Mouse (Mus musculus): Measurements from ENCODE around the gene Mfn2.

Mfn2 gene

GRCm38 (mm10) chr4:147904313-147905089 lies at the start of gene Mfn2:
Gene Mfn2 (minus strand): TSS chr4:147904704.
- peak; percentile 93 for DNase-seq

DNA sequence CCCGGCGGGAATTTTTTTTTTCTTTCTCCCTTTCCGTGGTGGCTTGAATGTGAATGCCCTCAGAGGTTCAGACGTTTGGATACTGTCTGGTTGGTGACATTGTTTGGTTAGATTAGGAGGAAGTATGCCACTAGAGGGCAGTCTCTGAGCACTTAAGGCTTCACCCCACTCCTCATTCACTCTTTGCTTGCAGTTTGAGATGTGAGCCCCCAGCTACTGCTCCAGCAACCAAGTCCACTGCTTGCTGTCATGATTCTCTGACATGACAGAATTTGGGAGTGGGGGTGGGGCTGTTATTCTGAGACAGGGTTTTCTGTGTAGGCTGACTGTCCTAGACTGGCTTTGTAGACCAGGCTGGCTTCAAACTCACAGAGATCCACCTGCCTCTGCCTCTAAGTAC lies 49.1 kb upstream of the Mfn2 start:
- peak; percentile 39 to 49 for DNase-seq

- DNase-seq, result no peak
Observed at GRCm38 (mm10) chr4:147947511-147947910, 43.0 kb upstream of the Mfn2 start.

GRCm38 (mm10) chr4:147943005-147943404 lies 38.5 kb upstream of the Mfn2 start:
- no peak for DNase-seq

- no peak for DNase-seq
Observed at GRCm38 (mm10) chr4:147941045-147942020, 36.8 kb upstream of the Mfn2 start.

DNA sequence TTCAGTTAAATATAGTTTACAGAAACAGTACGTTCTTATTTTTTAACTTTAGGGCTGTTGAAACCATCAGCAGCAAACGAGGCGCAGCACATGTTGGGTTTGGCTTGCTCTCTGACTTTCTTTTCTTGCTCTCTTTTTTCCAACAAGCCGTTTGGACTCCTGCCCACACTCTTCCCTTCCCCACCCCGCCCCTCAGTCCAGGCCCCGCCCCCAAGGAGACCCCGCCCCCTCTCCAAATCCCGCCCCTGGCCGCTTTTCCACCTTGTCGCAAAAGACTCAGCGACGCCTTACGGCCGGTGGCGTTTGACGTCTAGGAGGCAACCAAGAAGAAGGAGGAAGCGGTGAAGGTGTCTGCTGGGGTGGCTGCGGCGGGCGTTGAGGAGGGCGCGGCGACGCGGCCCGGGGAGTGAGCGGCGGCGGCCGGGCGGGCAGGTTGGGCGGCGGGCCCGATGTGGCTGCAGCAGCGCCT lies 36.1 kb upstream of the Mfn2 start, which contains the start of gene 2510039O18Rik:
Gene 2510039O18Rik (plus strand): TSS at position 320 of the 469 bp plus-strand sequence.
- peak; percentile 81 to 82 for DNase-seq

DNA sequence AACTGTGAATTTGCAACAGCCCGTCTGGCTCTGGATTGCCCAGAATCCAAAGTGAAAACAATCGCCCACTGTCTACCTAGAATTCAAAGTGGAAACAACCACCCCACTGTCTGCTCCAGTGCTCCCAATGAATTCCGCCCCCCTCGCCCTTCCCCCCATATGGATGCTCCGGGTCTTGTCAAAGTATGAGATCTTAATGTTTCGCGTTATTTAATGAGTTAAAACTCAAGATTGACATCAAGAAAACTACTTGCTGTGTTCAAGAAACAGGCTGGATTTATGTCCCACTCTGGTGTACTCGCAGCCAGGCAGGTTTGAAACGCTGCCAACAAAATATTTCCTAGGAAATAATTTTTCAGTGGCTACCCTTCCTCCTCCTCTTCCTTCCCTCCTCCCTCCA lies 35.6 kb upstream of the Mfn2 start:
- DNase-seq, result no peak

GRCm38 (mm10) chr4:147938148-147939096 lies 33.9 kb upstream of the Mfn2 start:
- DNase-seq, result no peak

DNA sequence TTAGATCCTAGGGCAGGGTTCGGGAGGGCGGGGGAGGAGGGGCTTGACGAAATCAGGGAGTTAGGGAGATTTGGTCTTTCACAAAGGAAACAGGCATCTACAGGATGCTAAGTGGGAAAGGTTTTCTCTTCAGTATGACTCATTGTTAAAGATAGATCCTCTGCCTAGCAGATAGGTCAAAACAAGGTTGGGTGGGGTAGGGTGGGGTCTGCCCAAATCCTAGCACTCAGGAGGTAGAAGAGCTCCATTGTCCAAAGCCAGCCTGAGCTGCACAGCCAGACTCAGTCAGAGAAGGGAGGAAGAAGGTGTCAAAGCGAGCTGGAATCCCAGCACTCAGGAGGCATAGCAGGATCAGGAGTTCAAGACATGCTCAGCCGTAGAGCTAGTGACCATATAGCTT lies 33.0 kb upstream of the Mfn2 start:
- no peak for DNase-seq

GRCm38 (mm10) chr4:147937021-147937420 lies 32.5 kb upstream of the Mfn2 start:
- DNase-seq, result no peak

GRCm38 (mm10) chr4:147936331-147936954 lies 31.9 kb upstream of the Mfn2 start, which contains the start of gene Plod1:
Gene Plod1 (minus strand): TSS chr4:147936767.
- DNase-seq, result peak; percentile 75

DNA sequence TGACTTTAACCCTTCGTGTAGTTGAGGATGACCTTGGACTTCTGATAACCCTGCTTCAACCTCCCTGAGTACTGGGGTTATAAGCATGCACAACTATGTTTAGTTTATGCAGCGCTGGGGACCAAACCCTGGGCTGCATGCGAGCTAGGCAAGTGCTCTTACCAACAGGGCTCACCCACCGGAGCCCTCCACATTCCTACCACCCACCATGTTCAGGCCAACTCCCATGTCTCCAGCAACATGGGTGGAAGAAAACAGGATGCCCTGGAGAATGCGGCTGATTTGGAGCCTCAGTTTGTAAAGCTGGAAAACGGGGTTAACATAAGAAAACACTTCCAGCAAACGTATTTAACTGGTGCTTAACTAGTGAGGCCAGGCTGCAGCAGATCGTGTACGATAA lies 31.4 kb upstream of the Mfn2 start:
- no peak for DNase-seq

DNA sequence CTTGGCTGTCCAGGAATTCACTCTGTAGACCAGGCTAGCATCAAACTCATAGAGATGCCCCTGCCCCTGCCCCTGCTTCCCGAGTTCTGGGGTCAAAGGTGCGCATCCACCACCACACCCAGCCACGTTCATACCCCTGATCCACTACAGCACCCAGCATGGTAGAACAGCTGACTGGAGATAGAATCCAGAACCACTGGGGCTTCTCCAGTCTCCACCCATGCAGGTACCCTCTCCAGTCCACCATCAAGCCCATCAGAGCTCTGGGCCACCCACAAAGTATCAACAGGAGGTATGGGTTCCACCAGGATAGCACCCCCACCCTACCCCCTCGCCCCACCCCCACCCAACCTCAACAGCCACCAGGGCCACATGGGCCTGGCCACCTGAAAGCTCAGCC lies 30.1 kb upstream of the Mfn2 start:
- no peak for DNase-seq

GRCm38 (mm10) chr4:147934134-147934533 lies 29.6 kb upstream of the Mfn2 start:
- no peak for DNase-seq

DNA sequence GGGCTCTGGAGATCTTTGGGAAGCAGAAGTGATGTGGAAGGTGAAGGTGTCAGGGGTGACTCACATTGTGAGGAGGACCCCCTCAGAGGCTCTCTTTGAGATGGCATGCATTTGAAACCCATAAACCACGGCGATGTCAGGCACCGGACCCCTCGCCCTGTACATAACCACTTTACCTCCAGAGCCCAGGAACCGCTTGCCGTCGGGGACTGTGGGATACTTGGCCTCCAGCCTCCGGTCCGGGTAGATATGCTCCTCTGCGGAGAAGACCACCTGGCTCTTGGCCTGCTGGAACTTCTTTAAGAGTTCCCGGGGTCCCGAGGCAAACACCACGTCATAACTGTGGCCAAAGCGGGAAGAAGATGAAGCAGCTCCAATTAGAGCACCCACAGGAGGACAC lies 26.4 kb upstream of the Mfn2 start:
- DNase-seq, result no peak

- DNase-seq, result no peak
Observed at GRCm38 (mm10) chr4:147928540-147928939, 24.0 kb upstream of the Mfn2 start.

GRCm38 (mm10) chr4:147928136-147928535 lies 23.6 kb upstream of the Mfn2 start:
- DNase-seq, result no peak

DNA sequence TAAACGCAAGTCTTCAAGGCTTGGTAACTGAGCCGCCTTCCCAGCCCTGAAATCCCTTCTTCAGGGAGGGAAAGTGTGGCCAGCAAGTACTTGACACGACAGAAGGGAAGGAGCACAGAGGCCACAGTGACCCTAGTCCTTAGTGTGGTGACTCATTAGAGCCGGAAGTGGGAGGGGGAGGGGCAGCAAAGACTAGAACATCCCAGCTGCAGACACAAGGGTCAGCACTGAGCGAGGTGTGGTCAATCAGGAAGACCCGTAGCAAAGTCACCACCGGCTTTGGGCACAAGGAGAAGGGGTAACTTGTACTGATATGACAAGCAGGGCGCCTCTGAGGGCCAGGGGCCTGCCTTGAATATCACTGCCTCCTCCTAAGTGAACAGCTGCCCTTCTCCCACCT lies 23.2 kb upstream of the Mfn2 start:
- no peak for DNase-seq

- DNase-seq, result no peak
Observed at GRCm38 (mm10) chr4:147922341-147922740, 17.8 kb upstream of the Mfn2 start.

GRCm38 (mm10) chr4:147920973-147921372 lies 16.5 kb upstream of the Mfn2 start:
- DNase-seq, result no peak

GRCm38 (mm10) chr4:147918459-147919121 lies 14.1 kb upstream of the Mfn2 start:
- DNase-seq, result peak; percentile 47 to 55

Measured in B cell, adult 2 months (primary cell).